Mouse (Mus musculus): ENCODE data around the gene Gm11937. TPM values are rescaled to one million over a fixed set of nuclear protein-coding genes. Genes with fewer than 3 reads are reported as not detected.

Gene Gm11937
- polyA plus RNA-seq, 1 experiment from 2014 or later, result not detected

- TF ChIP-seq CTCF (IDR thresholded peaks at IDR 0.05; ENCODE audit: low read depth), result no peak
- Histone ChIP-seq H3K9me3 (replicated peaks; ENCODE audit: low read length) (no peaks in the 10 kb centered on the region), H3K9ac (ENCODE audit: low read depth, low read length) (no peak overlapping the region), H3K4me2 (ENCODE audit: low read length) (no peak overlapping the region), H3K36me3 (ENCODE audit: insufficient read depth, low read length) (no peaks in the 10 kb centered on the region), H3K4me3 (replicated peaks; ENCODE audit: low read depth, low read length) (no peak overlapping the region), H3K4me1 (replicated peaks; ENCODE audit: insufficient read depth, low read length) (no peaks in the 10 kb centered on the region), H3K27me3 (ENCODE audit: insufficient read depth, low read length) (no peaks in the 10 kb centered on the region), H3K27ac (no peak overlapping the region)
- ATAC-seq (replicated peaks; ENCODE audit: low FRiP score, low read depth) (no peak), DNase-seq (ENCODE audit: low spot score) (no peak)
- WGBS, result 31% methylated on average over 1 of the region's 1 CpGs
Observed at GRCm38 (mm10) chr11:99640926-99641325, 30.9 kb upstream of the Gm11937 start.

DNA sequence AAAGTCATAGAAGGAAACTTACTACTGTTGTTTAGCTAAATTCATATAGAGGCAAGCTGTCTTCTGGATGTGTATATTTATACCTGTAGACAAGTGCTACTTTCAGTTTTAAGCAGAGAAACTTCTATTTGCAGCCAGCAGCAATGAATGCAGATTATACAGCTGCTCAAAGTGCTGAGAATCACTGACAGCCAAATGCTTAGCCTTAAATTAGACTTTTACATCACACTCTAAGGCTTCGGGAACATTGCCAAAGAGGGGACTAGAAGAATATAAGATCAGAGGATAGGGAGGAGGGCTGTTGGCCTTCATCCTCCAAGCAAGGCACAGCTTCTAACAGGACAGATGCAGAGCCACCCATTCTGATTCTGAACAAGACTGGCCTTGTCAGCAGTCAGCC is 27.1 kb upstream of the Gm11937 start:
- no peak for DNase-seq (ENCODE audit: low spot score)
- no peak overlapping the region for H3K4me2 ChIP-seq (ENCODE audit: low read length)

DNA sequence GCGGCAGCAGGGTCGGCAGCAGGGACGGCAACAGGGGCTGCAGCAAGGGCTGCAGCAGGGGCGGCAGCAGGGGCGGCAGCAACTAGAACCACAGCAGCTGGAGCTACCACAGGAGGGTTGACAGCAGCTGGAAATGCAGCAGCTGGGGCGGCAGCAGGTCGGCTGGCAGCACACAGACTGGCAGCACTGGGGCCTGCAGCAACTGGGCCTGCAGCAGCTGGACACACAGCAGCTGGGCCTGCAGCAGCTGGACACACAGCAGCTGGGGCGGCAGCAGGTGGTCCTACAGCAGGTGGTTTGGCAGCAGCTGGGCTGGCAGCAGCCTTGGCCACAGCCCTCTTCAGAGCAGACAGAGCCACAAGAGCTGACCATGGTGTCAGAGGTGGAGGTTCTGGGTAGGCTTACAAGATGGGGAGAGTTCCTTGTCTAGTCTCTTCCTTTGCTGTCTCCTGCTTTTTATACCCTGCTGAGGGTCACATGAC is 24.7 kb upstream of the Gm11937 start, which contains the start of gene Krtap4-2:
Krtap4-2 (minus strand) TSS at position 432 of the 482 bp plus-strand sequence.
- Histone ChIP-seq H3K27me3 (ENCODE audit: insufficient read depth, low read length) (no peaks in the 10 kb centered on the region), H3K4me3 (replicated peaks; ENCODE audit: low read depth, low read length) (no peak within 1 kb of the TSS), H3K36me3 (ENCODE audit: insufficient read depth, low read length) (no peaks in the 10 kb centered on the region), H3K9ac (ENCODE audit: low read depth, low read length) (no peak within 1 kb of the TSS), H3K4me2 (ENCODE audit: low read length) (no peak within 1 kb of the TSS), H3K4me1 (replicated peaks; ENCODE audit: insufficient read depth, low read length) (no peaks in the 10 kb centered on the region), H3K9me3 (replicated peaks; ENCODE audit: low read length) (no peaks in the 10 kb centered on the region), H3K27ac (no peak within 1 kb of the TSS)
- 25% methylated on average over 8 of the region's 8 CpGs for WGBS
- ATAC-seq (replicated peaks; ENCODE audit: low FRiP score, low read depth), result no peak
- TF ChIP-seq CTCF (IDR thresholded peaks at IDR 0.05; ENCODE audit: low read depth), result no peak
- DNase-seq (ENCODE audit: low spot score), result no peak

More for the DNA sequence above, 27.1 kb upstream of the Gm11937 start:
- WGBS, result 52% methylated on average over 1 of the region's 1 CpGs
- no peak overlapping the region for H3K27ac ChIP-seq
- TF ChIP-seq CTCF (IDR thresholded peaks at IDR 0.05; ENCODE audit: low read depth), result no peak
- H3K9me3 ChIP-seq (replicated peaks; ENCODE audit: low read length), result no peaks in the 10 kb centered on the region
- H3K36me3 ChIP-seq (ENCODE audit: insufficient read depth, low read length), result no peaks in the 10 kb centered on the region
- no peak for ATAC-seq (replicated peaks; ENCODE audit: low FRiP score, low read depth)
- no peak overlapping the region for H3K4me3 ChIP-seq (replicated peaks; ENCODE audit: low read depth, low read length)
- H3K27me3 ChIP-seq (ENCODE audit: insufficient read depth, low read length), result no peaks in the 10 kb centered on the region
- H3K4me1 ChIP-seq (replicated peaks; ENCODE audit: insufficient read depth, low read length), result no peaks in the 10 kb centered on the region
- no peak overlapping the region for H3K9ac ChIP-seq (ENCODE audit: low read depth, low read length)

DNA sequence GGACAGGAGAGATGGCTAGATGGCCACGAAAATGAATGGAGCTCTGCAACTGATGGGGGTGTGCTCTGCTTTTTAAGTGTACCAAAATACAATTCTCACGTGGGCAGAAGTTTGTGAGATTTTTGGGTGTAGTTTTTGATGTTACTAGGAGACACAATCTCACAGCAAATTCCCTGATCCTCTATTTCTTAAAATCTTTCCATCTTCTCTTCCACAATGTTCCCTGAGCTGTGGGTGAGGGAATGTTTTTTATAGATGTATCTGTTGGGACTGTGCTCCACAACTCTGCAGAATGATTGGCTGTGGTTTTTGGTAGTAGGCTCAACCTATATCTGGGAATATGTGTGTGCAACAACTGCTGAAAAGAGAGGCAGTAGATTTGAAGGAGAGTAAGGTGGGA is 23.3 kb upstream of the Gm11937 start:
- DNase-seq (ENCODE audit: low spot score), result no peak
- no peaks in the 10 kb centered on the region for H3K9me3 ChIP-seq (replicated peaks; ENCODE audit: low read length)
- no peak overlapping the region for H3K4me3 ChIP-seq (replicated peaks; ENCODE audit: low read depth, low read length)
- no peak for TF ChIP-seq CTCF (IDR thresholded peaks at IDR 0.05; ENCODE audit: low read depth)
- H3K4me2 ChIP-seq (ENCODE audit: low read length), result no peak overlapping the region
- ATAC-seq (replicated peaks; ENCODE audit: low FRiP score, low read depth), result no peak
- no peak overlapping the region for H3K9ac ChIP-seq (ENCODE audit: low read depth, low read length)
- H3K4me1 ChIP-seq (replicated peaks; ENCODE audit: insufficient read depth, low read length), result no peaks in the 10 kb centered on the region
- WGBS, result 68% methylated on average over 2 of the region's 2 CpGs
- no peak overlapping the region for H3K27ac ChIP-seq
- no peaks in the 10 kb centered on the region for H3K27me3 ChIP-seq (ENCODE audit: insufficient read depth, low read length)
- H3K36me3 ChIP-seq (ENCODE audit: insufficient read depth, low read length), result no peaks in the 10 kb centered on the region

- WGBS, result 75% methylated on average over 3 of the region's 3 CpGs
- Histone ChIP-seq H3K27me3 (ENCODE audit: insufficient read depth, low read length) (no peaks in the 10 kb centered on the region), H3K4me3 (replicated peaks; ENCODE audit: low read depth, low read length) (no peak overlapping the region), H3K4me2 (ENCODE audit: low read length) (no peak overlapping the region), H3K9ac (ENCODE audit: low read depth, low read length) (no peak overlapping the region), H3K36me3 (ENCODE audit: insufficient read depth, low read length) (no peaks in the 10 kb centered on the region), H3K9me3 (replicated peaks; ENCODE audit: low read length) (no peaks in the 10 kb centered on the region), H3K4me1 (replicated peaks; ENCODE audit: insufficient read depth, low read length) (no peaks in the 10 kb centered on the region), H3K27ac (no peak overlapping the region)
- no peak for TF ChIP-seq CTCF (IDR thresholded peaks at IDR 0.05; ENCODE audit: low read depth)
- ATAC-seq (replicated peaks; ENCODE audit: low FRiP score, low read depth) (no peak), DNase-seq (ENCODE audit: low spot score) (no peak)
Observed at GRCm38 (mm10) chr11:99630890-99631289, 20.9 kb upstream of the Gm11937 start.

GRCm38 (mm10) chr11:99628138-99628537 is 18.1 kb upstream of the Gm11937 start, which contains the start of gene Krtap4-1:
TSS of gene Krtap4-1 (minus strand) at chr11:99628238.
- 75% methylated on average over 4 of the region's 4 CpGs for WGBS
- no peak for TF ChIP-seq CTCF (IDR thresholded peaks at IDR 0.05; ENCODE audit: low read depth)
- ATAC-seq (replicated peaks; ENCODE audit: low FRiP score, low read depth) (no peak), DNase-seq (ENCODE audit: low spot score) (no peak)
- H3K27me3 ChIP-seq (ENCODE audit: insufficient read depth, low read length), result no peaks in the 10 kb centered on the region
- H3K4me3 ChIP-seq (replicated peaks; ENCODE audit: low read depth, low read length), result no peak within 1 kb of the TSS
- H3K27ac ChIP-seq, result no peak within 1 kb of the TSS
- H3K36me3 ChIP-seq (ENCODE audit: insufficient read depth, low read length), result no peaks in the 10 kb centered on the region
- H3K9ac ChIP-seq (ENCODE audit: low read depth, low read length), result no peak within 1 kb of the TSS
- H3K4me1 ChIP-seq (replicated peaks; ENCODE audit: insufficient read depth, low read length), result no peaks in the 10 kb centered on the region
- H3K9me3 ChIP-seq (replicated peaks; ENCODE audit: low read length), result no peaks in the 10 kb centered on the region
- H3K4me2 ChIP-seq (ENCODE audit: low read length), result no peak within 1 kb of the TSS

DNA sequence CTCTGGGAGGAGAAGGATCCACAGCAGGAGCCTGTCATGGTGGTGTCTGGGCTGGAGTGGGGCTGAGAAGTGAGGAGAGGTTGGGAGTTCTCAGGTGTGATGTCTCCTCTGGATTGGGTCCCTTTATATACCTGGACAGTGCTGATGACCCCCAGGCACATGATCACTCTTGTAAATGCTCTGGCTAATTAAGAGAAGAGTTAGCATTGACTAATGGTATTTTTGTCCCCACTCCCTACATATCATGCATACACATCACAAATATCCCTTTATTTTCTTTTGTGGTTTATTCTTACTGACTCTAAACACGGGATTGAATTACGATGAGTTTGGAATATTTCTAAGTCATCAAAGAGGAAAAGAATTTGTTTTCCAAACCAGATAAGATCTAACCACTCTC is 10.3 kb upstream of the Gm11937 start, which contains the start of gene Gm11562:
Gm11562 (minus strand) TSS at position 101 of the 400 bp plus-strand sequence.
- WGBS, result 61% methylated on average over 2 of the region's 2 CpGs

More for the DNA sequence above, 10.3 kb upstream of the Gm11937 start, which contains the start of gene Gm11562:
- no peak within 1 kb of the TSS for H3K27ac ChIP-seq
- H3K4me1 ChIP-seq (replicated peaks; ENCODE audit: insufficient read depth, low read length), result no peaks in the 10 kb centered on the region
- H3K4me2 ChIP-seq (ENCODE audit: low read length), result no peak within 1 kb of the TSS
- no peak for DNase-seq (ENCODE audit: low spot score)
- no peaks in the 10 kb centered on the region for H3K36me3 ChIP-seq (ENCODE audit: insufficient read depth, low read length)
- H3K4me3 ChIP-seq (replicated peaks; ENCODE audit: low read depth, low read length), result no peak within 1 kb of the TSS
- TF ChIP-seq CTCF (IDR thresholded peaks at IDR 0.05; ENCODE audit: low read depth), result no peak
- H3K27me3 ChIP-seq (ENCODE audit: insufficient read depth, low read length), result no peaks in the 10 kb centered on the region
- H3K9me3 ChIP-seq (replicated peaks; ENCODE audit: low read length), result no peaks in the 10 kb centered on the region
- no peak within 1 kb of the TSS for H3K9ac ChIP-seq (ENCODE audit: low read depth, low read length)
- ATAC-seq (replicated peaks; ENCODE audit: low FRiP score, low read depth), result no peak
